Mouse (Mus musculus) lung, postnatal 4 days (tissue): ENCODE data around the gene Grm8.
A peak's percentile ranks its signal among the peaks of the same experiment; 100 is the strongest.
"Not testable (repeated sequence)": the region's sequence is repeated elsewhere in the genome, so short reads cannot be mapped to it uniquely, and the experiment has no call there.

Source experiments
- DNase-seq, 2 experiments: peaks; one replicate each; pipeline ENCODE4 v3.0.0; 2021

The Grm8 gene

GRCm38 (mm10) chr6:27836159-27836558 lies 298.8 kb downstream of the Grm8 start:
- no peak for DNase-seq

- not testable (repeated sequence) for DNase-seq
Measured at GRCm38 (mm10) chr6:27819735-27820134, 315.2 kb downstream of the Grm8 start.

GRCm38 (mm10) chr6:27812789-27813188 lies 322.2 kb downstream of the Grm8 start:
- no peak for DNase-seq

- DNase-seq = no peak
Measured at GRCm38 (mm10) chr6:27809996-27810395, 325.0 kb downstream of the Grm8 start.

GRCm38 (mm10) chr6:27806741-27807140 lies 328.2 kb downstream of the Grm8 start:
- DNase-seq = no peak

DNA sequence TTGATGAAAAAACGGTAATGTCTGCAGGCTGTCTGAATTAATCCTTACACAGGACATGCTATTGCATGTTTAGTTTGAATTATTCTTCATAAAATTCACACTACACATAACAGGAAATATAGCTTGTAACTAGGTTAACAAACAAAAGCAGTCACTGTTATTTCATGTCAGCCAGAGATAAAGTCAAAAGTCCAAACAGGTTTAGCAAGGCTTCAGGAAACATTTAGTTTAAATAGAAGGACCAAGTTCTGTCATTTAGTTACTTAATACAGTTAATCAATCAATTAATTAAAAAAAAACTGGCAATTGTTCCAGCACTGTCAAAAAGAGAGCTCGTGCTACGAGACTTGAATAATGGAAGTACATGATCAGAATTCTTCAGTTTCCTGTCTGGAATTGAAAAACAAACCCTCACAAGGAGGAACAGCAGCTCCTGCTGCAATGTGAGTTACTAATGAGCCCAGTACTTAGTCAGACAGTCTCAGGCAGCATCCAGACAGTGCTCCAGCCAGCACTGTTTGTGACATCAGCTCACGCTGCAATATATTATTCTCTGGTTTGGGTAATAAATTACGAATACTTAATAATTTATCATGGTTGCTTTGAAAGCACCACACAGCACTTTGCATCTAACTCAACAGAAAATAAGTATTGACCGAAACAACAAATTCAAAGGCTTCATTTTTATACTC lies 334.0 kb downstream of the Grm8 start:
- no peak for DNase-seq

DNA sequence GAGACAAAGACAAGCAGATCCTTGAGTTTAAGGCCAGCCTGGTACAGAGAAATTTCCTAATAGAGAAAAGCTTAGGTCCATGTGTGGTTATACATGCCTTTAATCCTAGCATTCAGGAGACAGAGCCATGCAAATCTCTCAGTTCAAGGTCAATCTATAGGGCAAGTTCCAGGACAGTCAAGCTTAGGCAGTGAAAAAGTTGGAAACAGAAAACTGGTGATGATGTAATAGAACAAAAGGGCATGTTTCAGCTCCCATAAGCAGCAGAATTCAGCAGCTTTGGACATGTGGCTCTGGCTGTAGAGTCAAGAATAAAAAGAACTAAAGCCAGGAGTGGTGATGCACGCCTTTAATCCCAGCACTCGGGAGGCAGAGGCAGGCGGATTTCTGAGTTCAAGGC lies 336.2 kb downstream of the Grm8 start:
- DNase-seq = no peak

GRCm38 (mm10) chr6:27789566-27789965 lies 345.4 kb downstream of the Grm8 start:
- DNase-seq = no peak

- DNase-seq = no peak
Measured at GRCm38 (mm10) chr6:27789151-27789550, 345.8 kb downstream of the Grm8 start.

DNA sequence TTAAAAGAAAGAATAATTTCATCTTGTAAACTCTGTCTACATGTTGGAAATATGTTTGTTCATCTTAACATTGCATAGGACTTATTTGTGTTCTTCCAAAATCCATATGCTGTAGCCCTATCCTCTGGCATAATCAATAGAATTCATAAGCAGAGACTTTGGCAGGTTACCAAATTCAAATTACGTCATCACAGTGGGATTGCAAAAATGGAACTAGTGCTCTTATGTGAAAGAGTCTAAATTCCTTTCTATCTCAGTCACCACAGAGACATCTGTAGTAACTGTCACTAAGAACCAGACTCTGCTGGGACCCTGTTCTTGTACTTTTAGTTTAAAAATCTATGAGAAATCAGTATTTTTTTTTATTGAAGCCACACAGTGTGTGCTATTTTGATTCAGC lies 352.7 kb downstream of the Grm8 start:
- DNase-seq = no peak

- DNase-seq = no peak
Measured at GRCm38 (mm10) chr6:27781371-27781770, 353.6 kb downstream of the Grm8 start.

GRCm38 (mm10) chr6:27775646-27776271 lies 359.2 kb downstream of the Grm8 start:
- no peak for DNase-seq

GRCm38 (mm10) chr6:27762061-27762460 lies 372.9 kb downstream of the Grm8 start:
- no peak for DNase-seq

GRCm38 (mm10) chr6:27753290-27753829 lies 381.6 kb downstream of the Grm8 start:
- DNase-seq = no peak

DNA sequence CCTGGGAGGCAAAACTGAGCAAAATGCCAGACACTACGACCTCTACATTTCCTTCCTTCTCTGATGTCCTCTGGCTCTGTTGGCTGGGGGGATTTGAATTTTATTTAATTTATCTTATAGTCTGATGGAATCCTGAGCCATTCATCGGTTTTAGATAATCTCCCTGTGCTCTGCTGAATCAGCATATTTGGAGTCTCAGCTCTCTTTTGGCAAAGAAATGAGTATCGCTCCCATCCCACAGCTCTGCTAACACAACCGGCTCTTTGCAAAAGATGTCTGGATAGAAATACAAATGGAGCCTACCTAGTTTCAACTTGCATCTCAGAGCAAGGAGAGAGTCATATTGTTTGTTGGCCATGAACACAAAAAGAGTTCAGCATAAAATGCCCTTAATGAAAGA lies 388.5 kb downstream of the Grm8 start:
- DNase-seq = no peak

DNA sequence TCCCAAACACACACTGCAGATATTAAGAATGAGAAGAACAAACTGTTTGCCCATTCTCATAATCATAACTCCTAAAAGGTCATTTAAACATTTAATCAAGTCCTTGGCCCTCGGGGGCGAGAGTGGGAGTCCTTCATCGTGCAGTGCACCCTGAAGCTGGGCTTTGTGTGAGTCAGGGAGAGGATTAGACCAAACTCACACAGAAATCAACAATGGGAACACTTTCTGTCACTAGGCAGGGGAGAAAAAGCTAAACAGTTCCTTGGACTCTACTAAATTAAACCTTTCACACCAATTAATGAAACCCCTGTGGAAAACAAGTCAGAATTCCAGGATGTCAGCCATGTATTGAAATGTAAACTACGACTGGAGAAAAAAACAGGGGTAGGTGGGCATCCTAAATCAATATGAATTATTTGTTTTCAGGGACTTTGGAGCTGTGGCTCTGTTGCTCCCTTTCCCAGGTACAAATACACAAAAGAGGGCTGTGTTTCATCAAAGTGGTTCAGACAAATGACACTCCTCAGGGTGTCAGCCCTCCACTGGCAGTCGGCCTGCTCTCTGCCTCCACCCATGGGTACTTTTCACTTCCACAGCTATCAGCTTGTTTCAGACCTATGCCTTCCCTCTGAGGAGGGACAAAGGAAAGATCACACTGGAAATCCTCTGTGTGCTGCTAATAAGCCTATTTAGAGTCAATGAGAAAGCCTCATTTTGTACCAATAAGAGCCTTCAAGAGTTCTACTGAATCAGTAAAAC lies 389.1 kb downstream of the Grm8 start:
- no peak for DNase-seq

DNA sequence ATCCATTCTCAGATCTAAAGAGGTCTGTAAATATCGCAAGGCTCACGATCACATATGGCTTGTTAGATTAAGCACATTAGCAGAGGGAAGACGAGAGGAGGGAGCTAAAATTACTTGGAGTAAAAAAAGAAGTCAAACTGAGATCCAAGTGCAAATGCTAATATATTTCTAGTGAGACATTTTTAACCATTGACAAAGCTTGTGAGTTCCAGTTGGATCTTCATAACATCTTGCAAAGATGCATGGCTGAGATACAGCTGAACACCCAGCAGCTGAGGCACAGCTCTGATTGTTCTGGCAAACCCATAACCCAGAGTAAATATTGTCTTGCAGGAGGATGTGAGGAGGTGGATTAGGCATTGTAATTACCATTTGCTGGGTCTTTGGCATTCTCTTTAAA lies 445.6 kb downstream of the Grm8 start:
- no peak for DNase-seq

GRCm38 (mm10) chr6:27661747-27662435 lies 473.1 kb downstream of the Grm8 start:
- no peak for DNase-seq

DNA sequence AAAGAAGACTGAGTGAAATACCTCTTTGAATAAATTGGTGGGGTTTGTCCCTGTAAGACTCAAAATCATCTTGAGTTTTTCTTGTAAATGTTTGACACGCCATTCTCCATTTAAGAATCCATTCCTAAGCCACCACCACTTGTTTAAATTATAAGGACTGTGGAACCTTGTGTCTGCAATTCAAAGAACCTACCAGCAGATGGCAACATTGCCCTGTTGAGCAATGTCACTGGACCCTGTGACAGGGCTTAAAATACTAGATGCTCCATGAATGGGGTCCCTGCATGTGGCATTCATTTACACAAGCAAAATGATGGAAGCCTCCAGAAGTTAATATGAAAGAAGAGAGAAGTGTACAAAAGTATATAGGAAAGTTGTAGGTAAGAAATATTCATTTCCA lies 477.5 kb downstream of the Grm8 start:
- DNase-seq = peak in 1 of 2 experiments; percentile 23

DNA sequence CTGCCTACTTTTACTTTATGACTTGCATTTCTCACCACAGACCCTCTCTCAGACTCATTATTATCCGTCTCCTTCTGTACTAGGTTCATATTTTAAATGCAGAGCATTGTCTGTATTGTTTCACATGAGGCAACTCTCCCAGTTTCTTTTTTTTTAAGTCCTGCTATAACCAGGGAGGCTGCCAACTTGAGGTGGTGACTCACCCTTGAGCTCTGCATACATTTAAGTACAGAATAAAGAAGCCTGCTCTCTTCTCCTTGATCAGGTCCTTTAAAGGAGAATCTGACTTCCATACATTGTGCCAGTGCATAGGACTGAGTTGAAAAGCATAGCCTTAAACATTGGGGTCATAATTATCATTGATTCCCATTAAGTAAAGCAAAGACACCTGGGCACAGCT lies 488.5 kb downstream of the Grm8 start:
- no peak for DNase-seq

- DNase-seq = no peak
Measured at GRCm38 (mm10) chr6:27645054-27645453, 489.9 kb downstream of the Grm8 start.

DNA sequence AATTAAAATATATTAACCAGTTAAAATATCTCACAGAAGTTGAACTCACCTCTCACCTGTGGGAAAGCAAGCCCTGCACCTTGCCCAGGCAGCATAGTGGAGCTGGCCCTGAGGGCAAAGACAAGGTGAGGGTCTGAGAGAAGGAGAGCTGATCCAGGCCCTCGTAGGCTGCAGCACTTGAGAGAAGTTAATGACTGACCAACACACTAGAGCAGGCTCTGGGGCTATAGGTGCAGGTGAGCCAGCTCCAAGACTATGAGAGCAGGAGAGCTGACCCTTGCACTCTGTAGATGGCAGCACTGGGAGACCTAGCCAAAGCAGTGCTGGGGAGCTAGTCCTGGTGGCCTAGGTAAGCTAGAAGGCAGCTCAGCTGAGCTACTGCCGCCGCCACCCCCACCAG lies 499.1 kb downstream of the Grm8 start:
- DNase-seq = no peak

DNA sequence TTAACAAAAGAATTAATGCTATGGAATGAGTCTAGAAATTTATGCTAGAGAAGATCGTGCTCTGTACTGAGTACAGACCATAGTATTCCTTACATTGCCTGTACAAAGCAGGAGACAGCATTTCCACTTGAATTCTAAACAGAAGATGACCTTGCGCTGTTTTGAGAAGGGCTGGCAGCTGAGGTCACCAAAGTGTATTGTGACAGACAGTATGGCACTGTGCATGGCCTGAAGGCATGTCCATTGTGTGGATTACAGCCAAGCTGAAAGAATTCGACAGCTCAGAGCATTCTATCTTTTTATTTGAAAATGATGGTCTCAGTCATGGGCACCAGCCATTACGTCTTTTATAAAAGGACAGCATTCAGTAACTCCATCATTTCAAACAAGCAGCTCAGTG lies 517.5 kb downstream of the Grm8 start:
- DNase-seq = no peak
